Mouse (Mus musculus) 3134 (cell line): ENCODE measurements around the gene Slc7a6os.

Source experiments
- DNase-seq: peaks from one replicate; pipeline ENCODE4 v3.0.0-alpha.2; 2011; ENCODE audit warnings: low spot score; ENCODE audit not compliant: insufficient read length; ENCODE audit errors: extremely low read depth

The Slc7a6os gene

GRCm38 (mm10) chr8:106178428-106178827, 32.3 kb downstream of the Slc7a6os start:
- DNase-seq, result no peak

- no peak for DNase-seq
Observed at GRCm38 (mm10) chr8:106177594-106177993, 33.1 kb downstream of the Slc7a6os start.

GRCm38 (mm10) chr8:106176891-106177290, 33.8 kb downstream of the Slc7a6os start:
- DNase-seq, result no peak

GRCm38 (mm10) chr8:106173566-106173965, 37.2 kb downstream of the Slc7a6os start:
- no peak for DNase-seq

GRCm38 (mm10) chr8:106169934-106170480, 40.7 kb downstream of the Slc7a6os start:
- peak; percentile 19 for DNase-seq

GRCm38 (mm10) chr8:106169017-106169933, 41.5 kb downstream of the Slc7a6os start:
- no peak for DNase-seq

- peak; percentile 86 for DNase-seq
Observed at GRCm38 (mm10) chr8:106168356-106169016, 42.2 kb downstream of the Slc7a6os start, which contains the start of gene Slc7a6. Gene Slc7a6, plus strand, starts transcription at chr8:106168857.

GRCm38 (mm10) chr8:106165460-106165859, 45.3 kb downstream of the Slc7a6os start:
- DNase-seq, result no peak

- no peak for DNase-seq
Observed at GRCm38 (mm10) chr8:106163251-106163650, 47.5 kb downstream of the Slc7a6os start.

GRCm38 (mm10) chr8:106159876-106160275, 50.9 kb downstream of the Slc7a6os start:
- no peak for DNase-seq

GRCm38 (mm10) chr8:106158381-106158780, 52.4 kb downstream of the Slc7a6os start:
- no peak for DNase-seq

GRCm38 (mm10) chr8:106157419-106157818, 53.3 kb downstream of the Slc7a6os start:
- DNase-seq, result no peak

GRCm38 (mm10) chr8:106152876-106153275, 57.9 kb downstream of the Slc7a6os start:
- DNase-seq, result no peak

GRCm38 (mm10) chr8:106151041-106151440, 59.7 kb downstream of the Slc7a6os start:
- no peak for DNase-seq
